Mouse (Mus musculus) megakaryocyte, embryonic 14.5 days (primary cell): ENCODE measurements at regions not wholly inside any gene's neighbourhood (a gene's known extent, or its start where the extent isn't known, plus 50 kb on each side); places are given as distances from the start of the nearest gene placed in this dataset.

ENCODE experiments used
- FLI1 ChIP-seq: IDR thresholded peaks from 2 replicates; pipeline ENCODE4 v1.6.1; 2012; ENCODE audit warnings: low read length, inconsistent platforms, mixed read lengths
- GATA1 ChIP-seq: IDR thresholded peaks from 3 replicates; pipeline ENCODE4 v1.6.1; 2012; ENCODE audit warnings: mixed read lengths, low read length, inconsistent platforms, borderline replicate concordance

DNA sequence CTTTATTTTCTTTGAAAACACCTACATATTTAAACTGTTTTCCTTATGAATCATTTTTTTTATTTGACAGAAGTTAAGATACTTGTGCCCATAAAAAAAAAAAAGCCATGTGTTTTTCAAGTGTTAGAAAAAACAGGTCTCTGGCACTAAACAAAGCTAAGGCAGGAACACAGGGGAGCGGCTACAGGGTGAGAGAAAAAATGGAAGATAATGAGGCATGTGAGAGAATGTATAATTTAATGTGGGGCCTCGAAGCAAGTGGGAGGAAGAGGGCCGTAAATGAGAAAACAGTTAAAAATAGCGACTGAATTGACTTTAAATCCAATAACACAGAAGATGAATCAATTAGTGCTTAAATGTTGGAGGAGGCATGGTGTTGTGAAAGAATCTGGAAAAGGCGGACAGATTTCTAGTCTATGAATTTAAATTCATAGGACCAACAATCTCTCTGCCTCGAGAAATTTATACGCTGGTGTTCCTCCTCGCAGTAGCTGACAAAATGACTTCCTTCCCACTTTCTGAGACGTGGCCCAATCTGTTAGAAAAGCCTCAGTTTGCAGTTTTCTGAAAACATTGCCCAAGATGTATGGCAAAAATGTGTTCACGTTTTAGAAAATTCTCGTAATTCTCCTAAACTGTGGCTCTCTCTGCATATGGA, 145.4 kb upstream of the Fst start:
- no peak for TF ChIP-seq GATA1
- TF ChIP-seq FLI1, result no peak
